Mouse (Mus musculus): ENCODE measurements around the gene Umad1. TPM values are rescaled to one million over a fixed set of nuclear protein-coding genes. Genes with fewer than 3 reads are reported as not detected.

The Umad1 gene
- polyA plus RNA-seq, 1 experiment from 2014 or later, result 15.6 TPM

DNA sequence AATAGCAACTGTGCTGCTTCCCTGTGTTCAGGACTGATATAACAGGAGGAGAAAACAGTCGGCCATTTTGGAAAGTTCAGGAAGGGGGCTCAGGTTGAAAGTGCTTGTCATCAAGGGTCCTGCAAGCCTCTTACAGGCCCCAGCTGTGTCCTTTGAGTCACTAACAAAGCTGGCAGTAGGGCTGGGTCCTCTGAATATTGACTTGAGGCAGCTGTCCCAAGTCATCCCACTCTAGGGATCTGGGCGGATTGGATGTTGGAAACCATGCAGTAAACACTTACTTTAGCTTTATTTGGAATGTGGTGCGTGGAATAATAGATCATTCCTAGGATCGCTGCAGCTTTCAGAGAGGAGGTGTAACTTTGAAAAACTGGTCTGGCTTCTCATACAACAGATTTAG is 215.7 kb downstream of the Umad1 start:
- Histone ChIP-seq H3K27me3 (ENCODE audit: poor library complexity, severe bottlenecking) (no peaks in the 10 kb centered on the region), H3K36me3 (replicated peaks) (no peaks in the 10 kb centered on the region), H3K4me3 (no peak overlapping the region), H3K4me1 (peaks cover 12% of the 10 kb centered on the region), H3K27ac (no peak overlapping the region), H3K9me3 (no peaks in the 10 kb centered on the region)
- no peak for DNase-seq (ENCODE audit: extremely low spot score, low spot score)
- 97% methylated on average over 4 of the region's 4 CpGs for WGBS

DNA sequence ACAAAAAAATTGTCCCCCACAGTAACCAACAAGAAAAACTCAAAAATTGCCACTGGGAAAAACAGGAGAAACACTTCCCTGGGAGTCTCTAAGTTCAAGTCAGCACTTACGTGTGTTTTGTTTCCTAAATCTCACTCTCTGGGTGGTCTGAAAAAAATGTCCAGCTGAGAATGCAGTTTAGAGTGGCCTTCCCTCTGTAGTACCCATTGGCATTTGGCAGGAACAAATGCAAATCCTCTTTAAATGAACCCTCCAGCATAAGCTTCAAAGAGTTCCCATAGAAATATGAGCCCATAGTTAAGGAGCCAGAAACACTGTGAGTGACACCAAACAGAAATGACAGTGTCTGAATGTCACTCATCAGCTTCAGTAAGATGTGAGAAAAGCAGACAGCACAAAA is 220.1 kb downstream of the Umad1 start:
- 17% methylated on average over 1 of the region's 1 CpGs for WGBS
- DNase-seq (ENCODE audit: extremely low spot score, low spot score), result no peak

GRCm38 (mm10) chr6:8484437-8485275 is 225.6 kb downstream of the Umad1 start:
- Histone ChIP-seq H3K27me3 (ENCODE audit: poor library complexity, severe bottlenecking) (no peaks in the 10 kb centered on the region), H3K4me1 (peaks cover 19% of the 10 kb centered on the region), H3K4me3 (no peak overlapping the region), H3K36me3 (replicated peaks) (no peaks in the 10 kb centered on the region), H3K27ac (no peak overlapping the region), H3K9me3 (no peaks in the 10 kb centered on the region)
- WGBS, result 93% methylated on average over 17 of the region's 17 CpGs
- DNase-seq (ENCODE audit: extremely low spot score, low spot score), result no peak

More for the DNA sequence above, 220.1 kb downstream of the Umad1 start:
- H3K27me3 ChIP-seq (ENCODE audit: poor library complexity, severe bottlenecking), result no peaks in the 10 kb centered on the region
- H3K9me3 ChIP-seq, result no peaks in the 10 kb centered on the region
- H3K36me3 ChIP-seq (replicated peaks), result no peaks in the 10 kb centered on the region
- no peak overlapping the region for H3K27ac ChIP-seq
- H3K4me1 ChIP-seq, result peaks cover 12% of the 10 kb centered on the region
- no peak overlapping the region for H3K4me3 ChIP-seq

DNA sequence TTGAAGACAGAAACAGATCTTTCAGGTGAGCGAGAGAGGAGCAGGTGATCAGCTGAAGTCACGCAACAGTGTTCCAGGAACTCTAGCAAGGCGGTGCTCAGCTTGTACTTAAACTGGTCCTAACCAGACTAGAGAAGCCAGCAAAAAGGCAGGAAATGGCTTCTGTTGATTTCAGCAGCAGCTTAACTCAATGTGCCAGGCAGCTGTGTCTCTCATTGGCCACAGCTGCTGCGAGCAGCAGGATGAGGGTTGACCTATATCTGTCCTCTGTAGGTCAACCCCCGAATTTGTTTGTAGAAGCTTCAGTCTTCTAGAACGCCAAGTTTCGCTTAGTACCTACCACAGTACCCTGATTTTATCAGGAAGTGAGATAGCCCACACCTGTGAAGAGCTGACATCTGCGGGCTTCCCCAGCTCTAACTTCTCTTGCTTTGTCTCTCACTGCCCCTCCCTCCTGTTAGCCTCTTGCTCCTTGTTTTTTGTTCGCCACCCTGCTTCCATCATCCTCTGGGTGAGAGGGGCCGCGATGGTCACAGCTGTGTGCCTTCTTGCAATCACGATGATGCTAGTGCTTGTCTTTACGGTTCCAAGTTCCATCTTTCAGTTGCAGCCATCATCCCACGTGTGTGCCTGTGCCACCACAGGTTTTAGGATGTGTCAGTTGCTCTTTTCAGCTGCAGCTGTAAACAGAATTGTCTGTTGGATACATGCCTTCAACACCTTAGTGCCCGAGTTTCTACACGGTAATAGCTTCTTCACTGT is 226.5 kb downstream of the Umad1 start:
- no peak for DNase-seq (ENCODE audit: extremely low spot score, low spot score)
- Histone ChIP-seq H3K4me1 (peaks cover 17% of the 10 kb centered on the region), H3K27ac (no peak overlapping the region), H3K9me3 (no peaks in the 10 kb centered on the region), H3K36me3 (replicated peaks) (no peaks in the 10 kb centered on the region), H3K4me3 (no peak overlapping the region), H3K27me3 (ENCODE audit: poor library complexity, severe bottlenecking) (no peaks in the 10 kb centered on the region)
- WGBS, result 92% methylated on average over 16 of the region's 16 CpGs

- H3K4me1 ChIP-seq, result peaks cover 17% of the 10 kb centered on the region
- H3K27me3 ChIP-seq (ENCODE audit: poor library complexity, severe bottlenecking), result no peaks in the 10 kb centered on the region
- no peaks in the 10 kb centered on the region for H3K36me3 ChIP-seq (replicated peaks)
- H3K4me3 ChIP-seq, result no peak overlapping the region
- no peak for DNase-seq (ENCODE audit: extremely low spot score, low spot score)
- H3K27ac ChIP-seq, result peak overlapping the region; percentile 8; the same call in 1 of the 2 replicates
- 85% methylated on average over 17 of the region's 17 CpGs for WGBS
- H3K9me3 ChIP-seq, result no peaks in the 10 kb centered on the region
Measured at GRCm38 (mm10) chr6:8486391-8487043, 227.4 kb downstream of the Umad1 start.

DNA sequence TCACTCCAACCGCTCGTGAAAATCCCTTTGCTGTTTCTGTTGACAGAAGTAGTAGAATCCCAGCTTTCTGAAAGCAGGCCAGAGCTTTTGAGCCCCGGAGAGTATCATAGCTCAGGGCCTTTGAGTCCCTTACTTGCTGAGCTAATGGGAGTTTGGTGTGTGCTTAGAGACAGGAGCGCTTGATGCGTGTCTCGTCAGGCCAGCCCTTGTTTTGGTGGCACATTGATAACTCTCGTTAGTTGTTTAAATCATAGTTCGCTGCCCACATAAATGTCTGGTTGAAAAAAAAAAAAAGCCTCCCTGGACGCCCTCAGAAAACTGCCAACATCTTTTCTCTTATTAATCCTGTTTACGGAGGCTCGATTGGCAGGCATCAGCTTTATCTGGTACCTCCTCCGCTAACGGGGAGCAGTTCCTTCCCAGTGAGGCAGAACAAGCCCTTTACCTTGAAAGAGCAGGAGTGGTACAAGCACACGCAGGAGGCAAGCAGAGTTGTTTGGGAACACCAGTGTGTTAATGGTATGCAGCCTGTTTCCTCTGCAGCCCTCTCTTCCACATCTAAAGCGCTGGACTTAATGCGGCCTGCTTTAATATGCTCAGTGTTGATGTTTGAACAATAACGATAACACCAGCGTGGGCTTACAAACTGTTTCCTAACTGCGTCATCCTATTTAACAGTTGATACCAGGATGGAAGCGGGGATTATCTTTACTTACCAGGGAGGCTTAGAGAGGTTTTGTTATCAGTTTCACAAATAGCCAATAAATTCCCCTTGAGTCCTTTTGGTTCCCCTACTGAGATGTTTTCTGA is 228.2 kb downstream of the Umad1 start:
- Histone ChIP-seq H3K9me3 (no peaks in the 10 kb centered on the region), H3K4me3 (no peak overlapping the region), H3K27me3 (ENCODE audit: poor library complexity, severe bottlenecking) (no peaks in the 10 kb centered on the region), H3K27ac (0 out of 2 replicates have a peak overlapping the region, but pooled peaks have one; percentile 8), H3K4me1 (peaks cover 17% of the 10 kb centered on the region), H3K36me3 (replicated peaks) (no peaks in the 10 kb centered on the region)
- WGBS, result 51% methylated on average over 20 of the region's 20 CpGs
- no peak for DNase-seq (ENCODE audit: extremely low spot score, low spot score)

DNA sequence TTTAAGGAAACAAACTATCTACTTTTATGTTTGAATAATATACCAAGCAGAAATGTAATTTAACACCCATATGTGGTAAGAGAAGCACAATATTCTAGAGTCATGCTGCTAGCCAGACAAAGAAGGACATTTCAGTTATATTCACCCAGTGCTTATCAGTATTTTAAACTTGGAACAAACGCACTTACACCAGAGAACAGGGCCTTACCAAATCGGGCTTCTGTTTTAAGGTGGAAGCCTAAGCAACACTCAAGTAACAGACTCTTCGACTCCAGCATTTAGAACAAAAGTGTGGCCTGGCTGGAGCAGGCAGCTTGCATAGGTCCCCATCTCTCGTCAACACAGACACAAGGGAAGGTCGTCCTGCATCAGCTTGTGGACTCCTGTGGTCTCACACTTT is 229.2 kb downstream of the Umad1 start:
- 76% methylated on average over 5 of the region's 5 CpGs for WGBS
- no peaks in the 10 kb centered on the region for H3K9me3 ChIP-seq
- no peak overlapping the region for H3K27ac ChIP-seq
- H3K4me1 ChIP-seq, result peaks cover 17% of the 10 kb centered on the region
- H3K4me3 ChIP-seq, result no peak overlapping the region
- no peaks in the 10 kb centered on the region for H3K36me3 ChIP-seq (replicated peaks)
- DNase-seq (ENCODE audit: extremely low spot score, low spot score), result no peak
- no peaks in the 10 kb centered on the region for H3K27me3 ChIP-seq (ENCODE audit: poor library complexity, severe bottlenecking)

DNA sequence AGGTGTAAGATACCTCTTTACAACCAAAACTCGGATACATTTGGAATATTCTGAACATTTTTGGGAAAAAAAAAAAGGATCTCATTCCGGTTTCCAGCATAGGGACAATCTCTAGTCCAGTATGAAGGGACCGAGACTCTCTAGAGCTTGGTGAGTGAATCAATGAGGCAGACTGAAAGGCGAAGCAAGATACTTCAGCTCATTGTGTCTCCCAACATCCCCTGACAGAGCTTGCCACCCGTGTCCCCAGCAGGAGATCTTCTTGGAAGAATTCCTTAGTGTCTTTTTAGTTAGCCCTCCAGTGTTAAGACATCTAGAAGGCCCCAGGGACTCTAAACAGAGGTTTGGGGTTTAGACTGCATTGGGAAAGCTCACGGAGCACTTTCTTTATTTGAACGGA is 230.2 kb downstream of the Umad1 start:
- H3K4me1 ChIP-seq, result peaks cover 17% of the 10 kb centered on the region
- H3K27me3 ChIP-seq (ENCODE audit: poor library complexity, severe bottlenecking), result no peaks in the 10 kb centered on the region
- H3K9me3 ChIP-seq, result no peaks in the 10 kb centered on the region
- WGBS, result 74% methylated on average over 7 of the region's 7 CpGs
- DNase-seq (ENCODE audit: extremely low spot score, low spot score), result no peak
- no peaks in the 10 kb centered on the region for H3K36me3 ChIP-seq (replicated peaks)
- no peak overlapping the region for H3K27ac ChIP-seq
- H3K4me3 ChIP-seq, result no peak overlapping the region

DNA sequence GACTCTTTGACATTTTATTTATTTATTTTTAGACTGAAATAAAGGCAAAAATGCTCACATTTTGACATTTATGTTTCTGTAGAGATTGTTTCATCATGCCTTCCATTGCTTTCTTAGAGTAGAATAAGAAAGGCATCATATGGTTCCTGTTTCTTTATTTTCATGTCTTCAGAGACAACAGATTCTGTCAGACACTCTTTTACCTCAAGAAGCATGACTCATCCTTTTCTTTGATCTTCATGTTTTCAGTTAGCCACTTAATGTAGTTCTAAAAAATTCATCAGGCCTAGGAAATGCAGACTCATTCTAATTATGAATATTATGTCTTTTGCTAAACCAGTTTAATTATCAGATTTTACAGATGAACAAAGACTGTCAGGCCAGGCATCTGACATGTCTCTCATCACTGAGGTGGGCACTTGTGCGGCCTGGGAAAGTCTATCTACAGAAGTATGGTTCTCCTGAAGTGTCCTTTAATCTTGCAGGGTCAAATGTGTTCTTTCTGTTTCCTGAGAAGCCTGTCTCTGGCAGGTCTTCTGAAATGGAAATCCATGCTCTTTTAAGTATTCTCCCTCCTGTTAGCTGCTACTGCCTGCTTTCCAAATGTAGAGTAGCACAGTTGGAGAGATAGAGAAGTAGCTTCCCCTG is 231.0 kb downstream of the Umad1 start:
- H3K27me3 ChIP-seq (ENCODE audit: poor library complexity, severe bottlenecking), result no peaks in the 10 kb centered on the region
- peaks cover 17% of the 10 kb centered on the region for H3K4me1 ChIP-seq
- no peak overlapping the region for H3K27ac ChIP-seq
- H3K36me3 ChIP-seq (replicated peaks), result no peaks in the 10 kb centered on the region
- H3K9me3 ChIP-seq, result no peaks in the 10 kb centered on the region
- DNase-seq (ENCODE audit: extremely low spot score, low spot score), result no peak
- WGBS, result 91% methylated on average over 1 of the region's 1 CpGs
- no peak overlapping the region for H3K4me3 ChIP-seq

- Histone ChIP-seq H3K9me3 (no peaks in the 10 kb centered on the region), H3K36me3 (replicated peaks) (no peaks in the 10 kb centered on the region), H3K4me3 (no peak overlapping the region), H3K27me3 (ENCODE audit: poor library complexity, severe bottlenecking) (no peaks in the 10 kb centered on the region), H3K27ac (no peak overlapping the region), H3K4me1 (peaks cover 5% of the 10 kb centered on the region)
- WGBS, result 93% methylated on average over 3 of the region's 3 CpGs
- DNase-seq (ENCODE audit: extremely low spot score, low spot score), result no peak
Measured at GRCm38 (mm10) chr6:8492248-8492647, 233.2 kb downstream of the Umad1 start.

DNA sequence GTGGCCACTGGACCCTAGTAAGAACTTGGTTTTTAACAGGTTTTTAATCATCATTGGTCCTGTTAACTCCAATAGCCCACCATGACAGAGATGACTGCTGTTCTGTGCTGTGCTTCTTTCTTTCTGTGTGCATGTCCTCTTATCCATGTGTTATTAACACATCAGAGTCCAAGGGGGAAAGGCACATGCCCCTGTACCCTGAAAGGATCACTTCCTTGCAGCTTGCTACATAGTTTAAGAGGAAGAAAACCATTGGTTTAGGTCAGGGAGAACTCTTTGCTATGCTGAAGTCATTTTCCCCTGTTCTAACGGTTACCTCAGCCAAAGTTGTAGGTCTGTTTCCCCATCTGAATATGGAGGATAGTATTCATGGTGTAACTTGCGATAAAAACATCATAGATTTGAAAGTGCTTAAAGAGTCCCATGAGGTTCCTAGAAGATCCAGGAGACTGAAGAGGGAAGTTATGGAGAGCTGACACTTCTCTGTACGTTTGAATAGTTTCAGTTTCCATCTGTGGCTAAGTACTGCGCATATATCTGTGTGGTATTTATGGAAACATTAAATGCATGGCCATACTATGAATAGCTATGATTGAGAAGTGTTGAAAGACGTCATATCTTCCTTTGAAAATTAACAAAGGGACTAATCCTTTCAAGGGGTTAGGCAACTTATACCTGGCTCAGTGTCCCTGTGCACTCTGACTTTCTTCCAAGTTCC is 236.2 kb downstream of the Umad1 start:
- WGBS, result 85% methylated on average over 5 of the region's 5 CpGs
- no peaks in the 10 kb centered on the region; the same call in 1 of the 2 replicates for H3K9me3 ChIP-seq
- no peaks in the 10 kb centered on the region for H3K27me3 ChIP-seq (ENCODE audit: poor library complexity, severe bottlenecking)
- H3K4me1 ChIP-seq, result no peaks in the 10 kb centered on the region
- H3K27ac ChIP-seq, result no peak overlapping the region
- no peaks in the 10 kb centered on the region for H3K36me3 ChIP-seq (replicated peaks)
- H3K4me3 ChIP-seq, result no peak overlapping the region
- DNase-seq (ENCODE audit: extremely low spot score, low spot score), result no peak

All from forebrain, embryonic 10.5 days (tissue).